Mouse (Mus musculus) liver, postnatal 0 days (tissue): ENCODE results near the gene Gm28048. TPM values are rescaled to one million over a fixed set of nuclear protein-coding genes. Genes with fewer than 3 reads are reported as not detected.

Source experiments
- ATAC-seq: fragments of 200-750 bp; cut with Nextera tagmentation; 2 replicates; pipeline ENCODE4 v1.8.0; 2017; ENCODE audit warnings: mild to moderate bottlenecking, moderate library complexity
- DNase-seq: peaks from one replicate; pipeline ENCODE4 v3.0.0-alpha.2; 2016
- H3K27ac ChIP-seq: fragments of 300-500 bp; sonication (generic); 2 replicates; pipeline ENCODE4 v1.5.1; 2014; ENCODE audit warnings: antibody characterized with exemption, moderate library complexity, mild to moderate bottlenecking, low read depth
- H3K27me3 ChIP-seq: fragments of 300-500 bp; sonication (generic); 2 replicates; pipeline ENCODE4 v1.6.1; 2014; ENCODE audit warnings: low read length, control low read depth, mixed read lengths; ENCODE audit not compliant: insufficient read depth
- H3K36me3 ChIP-seq: fragments of 300-500 bp; sonication (generic); replicated peaks from 2 replicates; pipeline ENCODE4 v1.6.1; 2014; ENCODE audit warnings: mild to moderate bottlenecking, control low read depth, low read length, moderate library complexity, mixed read lengths; ENCODE audit not compliant: insufficient read depth
- H3K4me1 ChIP-seq: fragments of 300-500 bp; sonication (generic); 2 replicates; pipeline ENCODE4 v1.6.1; 2014; ENCODE audit warnings: antibody characterized with exemption, mild to moderate bottlenecking, control low read depth; ENCODE audit not compliant: insufficient read depth
- H3K4me2 ChIP-seq: fragments of 300-500 bp; sonication (generic); 2 replicates; pipeline ENCODE4 v1.6.1; 2014; ENCODE audit warnings: low read depth, mild to moderate bottlenecking, low read length, moderate library complexity, mixed read lengths
- H3K4me3 ChIP-seq: fragments of 300-500 bp; sonication (generic); 2 replicates; pipeline ENCODE4 v1.5.1; 2014; ENCODE audit warnings: low read depth, low read length
- H3K9ac ChIP-seq: fragments of 300-500 bp; sonication (generic); replicated peaks from 2 replicates; pipeline ENCODE4 v1.6.1; 2014; ENCODE audit warnings: mild to moderate bottlenecking, moderate library complexity
- H3K9me3 ChIP-seq: fragments of 300-500 bp; sonication (generic); 2 replicates; pipeline ENCODE4 v1.6.1; 2016; ENCODE audit warnings: mild to moderate bottlenecking, control low read depth, low read length, mixed read lengths
- CTCF ChIP-seq: sonication (generic); IDR thresholded peaks from 2 replicates; pipeline ENCODE4 v1.5.1; 2016; ENCODE audit warnings: antibody characterized with exemption, low read depth
- EP300 ChIP-seq: IDR thresholded peaks from 2 replicates; pipeline ENCODE4 v1.6.1; 2016; ENCODE audit warnings: antibody characterized with exemption, low read depth, mild to moderate bottlenecking
- WGBS: fragments of 180-500 bp; shearing (Covaris S2); extraction: QIAGEN DNeasy Blood & Tissue Kit; methylation state at CpG from one replicate; pipeline ENCODE4 v1.1.7; 2014; ENCODE audit not compliant: insufficient replicate concordance; 5-methylcytosine and 5-hydroxymethylcytosine counted together
- polyA plus RNA-seq: library from polyadenylated mRNA; unstranded; fragments of >200 nt; fragmentation: Nextera tagmentation; extraction: Ambion mirVana; gene quantifications from 2 replicates; pipeline ENCODE4 v1.2.1, GENCODE M21; 2015

Gm28048 gene
- polyA plus RNA-seq, 1 experiment from 2014 or later = 11.7 TPM

GRCm38 (mm10) chr11:22994271-22994670, 12.4 kb upstream of the Gm28048 start:
- no peak for TF ChIP-seq EP300
- TF ChIP-seq CTCF = no peak
- ATAC-seq = no peak
- peaks cover 13% of the 10 kb centered on the region for H3K4me1 ChIP-seq
- H3K4me3 ChIP-seq = no peak overlapping the region
- no peak overlapping the region for H3K4me2 ChIP-seq
- peaks cover 47% of the 10 kb centered on the region for H3K36me3 ChIP-seq
- H3K9ac ChIP-seq = no peak overlapping the region
- DNase-seq = no peak
- no peaks in the 10 kb centered on the region for H3K27me3 ChIP-seq
- H3K9me3 ChIP-seq = no peaks in the 10 kb centered on the region
- H3K27ac ChIP-seq = no peak overlapping the region
- WGBS = 85% methylated on average over 2 of the region's 2 CpGs

GRCm38 (mm10) chr11:22991218-22991835, 9.4 kb upstream of the Gm28048 start:
- peak overlapping the region; percentile 72 for H3K9ac ChIP-seq
- no peaks in the 10 kb centered on the region for H3K27me3 ChIP-seq
- peaks cover 13% of the 10 kb centered on the region for H3K4me1 ChIP-seq
- DNase-seq (no peak), ATAC-seq (no peak)
- WGBS = 10% methylated on average over 14 of the region's 14 CpGs
- H3K4me3 ChIP-seq = peak overlapping the region; percentile 66
- H3K27ac ChIP-seq = peak overlapping the region; percentile 41; the same call in 1 of the 2 replicates
- TF ChIP-seq EP300 (no peak), CTCF (no peak)
- peak overlapping the region; percentile 85 for H3K4me2 ChIP-seq
- H3K9me3 ChIP-seq = no peaks in the 10 kb centered on the region
- peaks cover 24% of the 10 kb centered on the region for H3K36me3 ChIP-seq

DNA sequence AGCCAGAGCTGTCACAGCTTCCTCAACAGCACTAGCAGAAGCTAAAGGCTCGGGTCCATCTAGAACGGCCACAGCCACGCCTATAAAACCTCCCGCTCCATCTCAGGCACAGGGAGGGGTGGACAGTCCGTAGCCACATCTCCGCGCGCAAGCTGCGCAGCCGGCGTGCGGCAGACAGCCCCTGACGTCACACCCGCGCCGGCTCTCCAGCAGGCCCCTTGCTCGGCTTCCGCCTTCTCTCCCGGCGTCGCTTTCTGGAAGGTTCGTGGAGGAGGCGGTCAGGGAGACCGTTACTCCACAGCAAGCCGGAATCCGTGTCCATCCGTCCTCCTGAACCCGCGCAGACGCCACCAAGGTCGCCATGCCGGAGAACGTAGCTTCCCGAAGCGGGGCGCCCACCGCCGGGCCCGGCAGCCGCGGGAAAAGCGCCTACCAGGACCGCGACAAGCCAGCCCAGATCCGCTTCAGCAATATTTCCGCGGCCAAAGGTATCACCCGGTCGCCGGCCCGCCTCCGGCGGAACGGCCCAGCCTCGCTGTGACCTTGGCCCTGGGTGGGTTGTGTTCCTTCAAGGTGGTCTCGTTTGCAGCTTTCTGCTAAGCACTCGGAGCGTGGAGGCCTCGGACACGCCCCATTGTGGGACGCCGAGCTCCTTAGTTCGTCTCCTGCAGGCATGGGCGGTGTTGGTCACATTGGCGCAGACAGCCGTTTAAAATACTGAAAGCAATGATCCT, 8.7 kb upstream of the Gm28048 start, which contains the start of gene Cct4:
Gene Cct4 (plus strand): TSS at position 127 of the 734 bp plus-strand sequence.
- peak within 1 kb of the TSS; percentile 66 for H3K4me3 ChIP-seq
- H3K27ac ChIP-seq = peak within 1 kb of the TSS; percentile 85
- H3K27me3 ChIP-seq = no peaks in the 10 kb centered on the region
- under 1% methylated on average over 64 of the region's 66 CpGs for WGBS
- H3K36me3 ChIP-seq = peaks cover 18% of the 10 kb centered on the region
- no peak for TF ChIP-seq CTCF
- no peak for TF ChIP-seq EP300
- peak within 1 kb of the TSS; percentile 72 for H3K9ac ChIP-seq
- DNase-seq (peak; percentile 95), ATAC-seq (peak; percentile 99)
- peaks cover 13% of the 10 kb centered on the region for H3K4me1 ChIP-seq
- peak within 1 kb of the TSS; percentile 85 for H3K4me2 ChIP-seq
- no peaks in the 10 kb centered on the region for H3K9me3 ChIP-seq

GRCm38 (mm10) chr11:22989786-22990185, 7.9 kb upstream of the Gm28048 start:
- Histone ChIP-seq H3K27me3 (no peaks in the 10 kb centered on the region), H3K4me3 (peak overlapping the region; percentile 66), H3K4me2 (peak overlapping the region; percentile 85), H3K4me1 (peaks cover 13% of the 10 kb centered on the region), H3K36me3 (peaks cover 11% of the 10 kb centered on the region), H3K27ac (peak overlapping the region; percentile 85), H3K9me3 (no peaks in the 10 kb centered on the region), H3K9ac (peak overlapping the region; percentile 72)
- TF ChIP-seq EP300 = no peak
- no peak for TF ChIP-seq CTCF
- ATAC-seq (no peak), DNase-seq (no peak)
- WGBS = 58% methylated on average over 1 of the region's 1 CpGs

GRCm38 (mm10) chr11:22987357-22987756, 5.5 kb upstream of the Gm28048 start:
- no peaks in the 10 kb centered on the region for H3K27me3 ChIP-seq
- peak; percentile 47 for DNase-seq
- 38% methylated on average over 2 of the region's 2 CpGs for WGBS
- H3K27ac ChIP-seq = no peak overlapping the region
- H3K36me3 ChIP-seq = no peaks in the 10 kb centered on the region
- no peaks in the 10 kb centered on the region for H3K9me3 ChIP-seq
- TF ChIP-seq EP300 = no peak
- peak; percentile 92 for TF ChIP-seq CTCF
- no peak for ATAC-seq
- no peak overlapping the region for H3K4me3 ChIP-seq
- no peak overlapping the region for H3K4me2 ChIP-seq
- no peak overlapping the region for H3K9ac ChIP-seq
- peaks cover 13% of the 10 kb centered on the region for H3K4me1 ChIP-seq

DNA sequence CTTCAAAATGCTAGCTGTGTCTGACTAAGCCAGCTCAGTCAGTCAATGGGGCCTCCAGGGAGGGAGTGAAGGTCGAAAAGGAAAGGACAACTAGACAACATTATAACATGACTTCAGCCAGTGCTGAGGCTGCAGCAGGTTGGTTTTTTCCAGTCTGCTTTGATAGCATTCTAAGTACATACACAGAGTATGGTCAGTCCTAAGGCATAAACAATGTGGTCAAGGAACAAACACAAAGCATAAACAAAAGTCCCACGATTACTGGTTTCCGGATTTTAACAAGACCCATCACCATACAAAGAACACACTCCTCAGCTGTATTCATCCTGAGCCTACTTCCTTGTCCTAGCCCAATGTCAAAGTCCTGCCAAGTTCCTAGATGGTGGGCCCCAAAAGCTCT, 3.6 kb upstream of the Gm28048 start:
- no peak overlapping the region for H3K4me3 ChIP-seq
- DNase-seq = no peak
- no peak overlapping the region for H3K4me2 ChIP-seq
- H3K4me1 ChIP-seq = peaks cover 12% of the 10 kb centered on the region
- H3K36me3 ChIP-seq = no peaks in the 10 kb centered on the region
- H3K9ac ChIP-seq = no peak overlapping the region
- 68% methylated on average over 3 of the region's 3 CpGs for WGBS
- TF ChIP-seq EP300 (no peak), CTCF (no peak)
- no peak overlapping the region for H3K27ac ChIP-seq
- no peak for ATAC-seq
- H3K9me3 ChIP-seq = no peaks in the 10 kb centered on the region
- no peaks in the 10 kb centered on the region for H3K27me3 ChIP-seq
